Mouse (Mus musculus) gastrocnemius, postnatal 10 days (tissue): ENCODE data around the gene Gm16181. TPM values are rescaled to one million over a fixed set of nuclear protein-coding genes. Genes with fewer than 3 reads are reported as not detected.
"Not testable (repeated sequence)": the region's sequence is repeated elsewhere in the genome, so short reads cannot be mapped to it uniquely, and the experiment has no call there.

Experiments
- DNase-seq: peaks from one replicate; pipeline ENCODE4 v3.0.0; 2021; ENCODE audit warnings: mixed read lengths
- total RNA-seq, 2 experiments: library from RNA; stranded (reverse); gene quantifications; 2 replicates each; pipeline ENCODE4 v1.2.3; 2021

The Gm16181 gene
- total RNA-seq, 2 experiments from 2014 or later = not detected

DNA sequence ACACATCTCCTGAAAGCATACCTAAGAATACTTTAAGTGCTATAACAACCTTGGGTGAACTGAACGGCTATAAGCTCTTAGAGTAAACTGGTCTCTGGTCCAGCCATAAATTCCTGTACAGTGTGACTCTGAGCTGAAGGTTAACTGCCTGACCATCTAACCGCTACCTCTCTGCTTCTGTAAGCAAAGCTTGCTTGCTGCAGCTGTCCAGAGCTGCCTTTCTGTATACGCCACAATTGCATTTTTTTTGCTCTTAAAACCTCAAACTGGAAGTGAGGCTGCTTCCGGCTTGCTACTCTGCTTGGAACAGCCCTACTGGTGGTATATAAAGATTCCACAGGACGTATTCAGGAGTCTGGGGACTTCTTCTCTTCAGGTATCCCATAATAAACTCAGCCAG, 12.0 kb downstream of the Gm16181 start:
- no peak for DNase-seq

GRCm38 (mm10) chr17:35233114-35233980, 12.7 kb downstream of the Gm16181 start, which contains the start of gene Atp6v1g2:
Atp6v1g2 (plus strand) TSS chr17:35233660.
- DNase-seq = no peak

DNA sequence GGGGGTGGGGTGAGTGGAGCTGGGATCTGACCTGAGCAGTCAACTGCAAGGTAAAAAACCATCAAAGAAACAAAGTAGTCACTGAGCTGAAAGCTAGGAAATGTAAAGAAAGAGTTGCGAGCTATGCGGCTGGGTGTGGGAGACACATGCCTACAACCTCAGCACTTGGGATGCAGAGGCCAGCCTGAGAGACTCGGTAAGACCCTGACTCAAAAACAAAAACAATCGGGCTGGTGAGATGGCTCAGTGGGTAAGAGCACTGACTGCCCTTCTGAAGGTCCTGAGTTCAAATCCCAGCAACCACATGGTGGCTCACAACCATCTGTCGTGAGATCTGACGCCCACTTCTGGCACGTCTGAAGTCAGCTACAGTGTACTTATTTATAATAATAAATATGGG, 13.5 kb downstream of the Gm16181 start:
- DNase-seq = not testable (repeated sequence)

DNA sequence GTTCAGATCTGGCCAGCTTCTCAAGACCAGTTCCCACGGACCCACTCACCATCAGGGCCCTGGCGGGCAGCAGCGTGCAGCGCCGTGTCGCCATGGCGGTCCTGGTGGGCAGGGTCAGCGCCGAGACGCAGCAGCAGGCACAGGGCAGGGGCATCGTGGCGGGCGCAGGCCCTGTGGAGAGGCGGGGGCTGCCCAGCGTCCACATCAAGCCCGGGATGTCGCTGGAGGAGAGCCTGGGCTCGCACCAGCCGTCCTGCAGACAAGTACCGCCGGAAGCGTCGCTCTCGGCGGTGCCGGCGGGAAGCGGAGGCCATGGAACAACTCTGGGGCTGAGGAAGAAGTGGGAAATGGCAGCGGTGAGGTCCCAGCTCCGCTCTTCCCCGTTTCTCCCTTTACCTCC, 14.3 kb downstream of the Gm16181 start:
- no peak for DNase-seq

- DNase-seq = peak; percentile 80
Observed at GRCm38 (mm10) chr17:35235614-35236389, 15.2 kb downstream of the Gm16181 start, which contains the start of gene Nfkbil1. Nfkbil1 (minus strand) TSS chr17:35235792.

GRCm38 (mm10) chr17:35236390-35236746, 15.7 kb downstream of the Gm16181 start:
- DNase-seq = peak; percentile 99

GRCm38 (mm10) chr17:35236996-35237395, 16.4 kb downstream of the Gm16181 start:
- DNase-seq = no peak

GRCm38 (mm10) chr17:35237504-35237903, 16.9 kb downstream of the Gm16181 start:
- no peak for DNase-seq

DNA sequence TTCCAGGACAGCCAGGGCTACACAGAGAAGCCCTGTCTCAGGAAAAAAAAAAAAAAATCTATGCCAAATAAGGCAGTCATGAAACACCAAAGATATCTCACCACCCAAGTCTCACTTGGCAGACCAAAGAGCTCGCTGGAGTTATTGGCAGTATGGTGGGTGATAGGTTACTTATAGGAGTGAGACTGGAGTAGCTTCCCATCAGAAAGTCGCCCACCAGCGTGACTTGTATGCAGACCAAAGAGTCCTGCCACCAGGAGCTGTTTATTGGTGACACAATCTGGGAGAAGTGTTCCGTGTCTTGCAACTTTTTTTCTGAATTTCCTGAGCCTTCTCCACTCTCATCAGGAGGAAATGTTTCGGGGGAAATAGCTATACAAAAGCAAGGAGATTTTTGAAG, 19.1 kb downstream of the Gm16181 start:
- no peak for DNase-seq

- DNase-seq = no peak
Observed at GRCm38 (mm10) chr17:35240384-35241304, 20.0 kb downstream of the Gm16181 start.

DNA sequence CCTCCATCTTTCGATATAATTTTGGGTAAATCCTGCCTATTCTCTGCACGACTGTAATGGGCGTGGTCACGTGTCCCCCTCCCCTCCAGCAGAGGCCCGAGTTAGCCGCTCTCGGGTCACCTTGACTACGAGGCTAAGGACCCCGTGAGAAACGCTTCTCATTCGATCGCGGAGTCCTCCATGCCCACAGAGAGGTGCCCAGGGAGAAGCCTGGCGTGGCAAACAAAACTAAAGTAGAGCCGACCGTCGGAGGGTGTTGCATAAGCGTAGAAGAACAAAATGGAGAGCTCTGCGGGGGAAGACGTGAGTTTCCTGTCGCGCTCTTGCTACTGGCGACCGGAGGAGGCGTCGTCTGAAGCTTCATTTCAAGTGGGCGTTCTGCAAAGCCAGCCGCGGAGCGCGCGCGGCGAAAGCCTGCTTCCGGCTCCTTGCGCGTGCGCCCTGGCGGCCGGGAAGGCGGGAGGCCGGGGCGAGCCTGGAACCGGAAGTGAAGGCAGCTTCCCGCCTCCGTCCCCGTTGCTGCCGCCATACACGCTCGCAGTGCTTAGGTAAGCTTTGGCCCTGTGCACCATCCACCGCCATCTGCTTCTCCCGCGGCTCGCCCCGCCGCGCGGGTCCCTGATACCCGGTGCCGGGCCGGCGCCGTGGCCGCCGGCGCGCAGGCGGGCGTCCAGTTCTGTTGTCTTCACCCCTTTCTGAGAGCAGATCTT, 20.8 kb downstream of the Gm16181 start, which contains the start of gene Ddx39b:
Gene Ddx39b (plus strand): TSS at position 442 of the 710 bp plus-strand sequence.
- DNase-seq = peak; percentile 94

GRCm38 (mm10) chr17:35242015-35242941, 21.6 kb downstream of the Gm16181 start:
- peak; percentile 70 for DNase-seq

- DNase-seq = peak; percentile 60
Observed at GRCm38 (mm10) chr17:35243086-35243485, 22.5 kb downstream of the Gm16181 start.

DNA sequence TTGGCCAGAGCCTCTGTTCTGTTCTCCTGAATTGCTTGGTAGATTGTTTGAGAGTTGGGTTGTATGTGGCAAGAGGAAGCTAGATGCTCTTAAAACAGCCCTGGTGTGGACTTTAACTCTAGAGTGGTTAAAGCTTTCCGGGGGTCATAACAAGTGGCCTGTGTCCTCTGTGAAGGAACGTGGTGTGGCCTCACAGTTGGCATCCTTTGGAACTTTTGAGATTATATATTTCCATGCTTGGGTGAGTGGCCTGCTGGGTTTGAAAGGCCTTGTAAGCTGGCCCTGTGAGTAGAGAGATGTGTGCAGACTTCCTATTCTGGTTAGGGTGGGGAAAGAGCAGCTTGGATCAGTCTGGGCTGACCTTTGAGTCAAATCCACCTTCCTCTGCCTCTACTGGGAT, 24.4 kb downstream of the Gm16181 start:
- DNase-seq = no peak

DNA sequence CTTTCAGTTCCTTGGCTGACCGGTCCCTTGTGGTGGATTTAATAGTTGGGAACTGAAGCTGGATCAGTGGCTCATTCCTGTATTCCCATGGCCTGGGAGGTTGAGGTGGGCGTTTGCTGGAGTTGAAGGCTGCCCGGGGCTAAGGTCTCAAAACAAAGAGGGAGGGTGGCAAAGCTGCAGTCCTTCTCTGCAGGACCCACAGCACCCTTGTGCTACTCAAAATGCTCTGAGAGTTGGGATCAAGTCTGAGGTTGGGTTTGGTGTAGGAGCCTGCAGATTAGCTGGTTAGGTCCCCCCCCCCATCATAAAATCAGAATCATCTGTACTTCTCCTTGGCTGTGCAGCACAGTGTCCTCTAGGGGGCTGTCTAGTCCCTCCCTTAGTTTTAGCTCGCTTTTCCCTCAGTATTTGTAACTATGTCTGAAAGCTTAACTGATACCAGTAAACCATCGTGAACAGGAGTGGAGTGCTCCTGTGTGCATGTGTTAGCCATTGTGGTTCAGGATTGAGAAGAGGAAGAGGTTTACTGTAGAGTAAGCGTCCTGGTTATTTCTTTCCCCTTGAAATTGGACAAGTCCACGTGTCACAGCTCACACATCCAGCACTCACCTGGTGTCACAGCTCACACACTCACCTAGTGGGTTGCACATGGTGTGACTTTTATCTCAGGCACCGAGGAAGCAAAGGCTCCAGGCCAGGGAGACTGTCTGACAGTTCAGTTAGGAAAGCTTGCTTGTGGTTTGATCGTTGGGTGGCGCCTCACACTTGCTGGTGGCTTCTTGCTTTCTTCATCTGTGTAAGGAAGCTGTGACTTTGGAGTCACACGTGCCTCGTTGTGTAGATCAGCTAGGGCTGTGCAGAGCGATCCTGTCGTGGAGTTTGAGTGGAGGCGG, 25.3 kb downstream of the Gm16181 start:
- no peak for DNase-seq

- DNase-seq = no peak
Observed at GRCm38 (mm10) chr17:35247144-35247543, 26.5 kb downstream of the Gm16181 start.

DNA sequence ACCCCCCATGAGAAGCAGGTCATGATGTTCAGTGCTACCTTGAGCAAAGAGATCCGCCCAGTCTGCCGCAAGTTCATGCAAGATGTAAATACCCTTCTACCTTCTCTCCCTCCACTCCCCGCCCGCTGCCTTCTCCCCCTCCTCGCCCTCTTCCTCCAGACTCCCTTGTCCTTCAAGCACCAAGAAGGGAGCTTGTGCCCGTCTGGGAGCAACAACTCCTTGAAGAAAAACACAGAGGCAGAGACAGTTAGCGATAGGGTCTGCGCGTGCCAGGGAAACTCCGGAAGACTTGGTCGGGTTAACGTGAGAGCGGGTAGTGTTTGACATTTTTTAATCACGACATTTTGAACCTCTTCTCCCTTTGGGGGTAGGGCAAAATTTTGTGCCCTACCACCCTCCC, 28.4 kb downstream of the Gm16181 start:
- DNase-seq = no peak

DNA sequence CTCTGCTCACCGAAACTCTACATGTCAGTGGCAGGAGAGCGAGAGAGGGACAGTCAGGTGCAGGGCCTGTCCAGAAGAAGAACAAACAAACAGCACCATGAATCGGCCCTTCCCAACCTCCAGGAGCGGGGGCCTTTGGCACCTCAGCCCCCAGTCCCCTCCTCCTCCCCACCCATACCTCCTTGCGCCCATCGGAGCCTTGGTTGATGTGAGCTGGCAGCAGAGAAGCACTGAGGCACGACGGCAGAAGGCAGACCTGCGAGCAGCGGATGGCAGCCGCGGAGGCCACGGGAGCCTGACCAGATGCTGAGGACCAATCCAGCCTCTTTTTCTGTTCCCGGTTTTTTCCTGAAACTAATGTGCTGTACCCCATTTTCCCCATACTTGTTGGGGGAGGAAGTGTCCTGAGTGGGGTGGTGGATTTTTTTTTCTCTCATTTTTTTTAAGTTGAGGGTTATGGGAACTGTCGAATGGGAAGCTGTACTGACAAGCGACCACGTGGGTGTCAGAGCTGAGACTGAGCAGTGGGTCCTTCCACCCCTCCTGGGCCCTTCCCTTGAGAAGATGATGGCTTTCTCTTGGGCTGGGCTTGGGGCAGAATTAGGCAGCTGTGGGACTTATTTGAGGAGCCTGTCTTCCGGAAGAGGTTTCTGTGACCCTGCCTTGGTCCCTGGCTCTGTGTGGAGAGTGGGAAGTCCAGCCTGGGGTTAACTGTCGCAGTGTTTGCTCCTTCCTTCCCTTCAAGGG, 29.0 kb downstream of the Gm16181 start:
- DNase-seq = no peak
